ENCODE assay signal across 13 mouse cellular contexts in genomic region chr9:46309121-46309520, GRCm38 (mm10). TPM values are rescaled to one million over a fixed set of nuclear protein-coding genes. Genes with fewer than 3 reads are reported as not detected.
DNase-seq lines count a peak whose midpoint lies in the region; ATAC-seq and TF ChIP-seq lines count a peak whose summit lies in the region.
"Had no signal": no experiment of that assay in that cellular context is flagged by ENCODE, and none has a peak within 500 bp of the region (broad histone marks: within the 10 kb centered on the region; RNA-seq: fewer than 3 reads in every experiment).

No protein-coding gene starts in this region.

- no peaks in the 10 kb centered on the region for H3K4me1 ChIP-seq in forebrain, postnatal 0 days (ENCODE audit: insufficient read depth)
- no peaks in the 10 kb centered on the region for H3K4me1 ChIP-seq in forebrain, embryonic 16.5 days (replicated peaks; ENCODE audit: control insufficient read depth, insufficient read depth, low read length)
- H3K4me1 ChIP-seq in midbrain, embryonic 12.5 days: peaks cover 4% of the 10 kb centered on the region
- H3K4me1 ChIP-seq in midbrain, embryonic 10.5 days: peaks cover 20% of the 10 kb centered on the region

- peak; percentile 45 for TF ChIP-seq CTCF in forebrain, postnatal 0 days (IDR thresholded peaks at IDR 0.05; ENCODE audit: low read depth)
- peak; percentile 57 for TF ChIP-seq CTCF in brain, embryonic 14.5 days (IDR thresholded peaks at IDR 0.05; ENCODE audit: borderline replicate concordance, extremely low read depth, insufficient read depth, insufficient read length)

- H3K36me3 ChIP-seq in forebrain, postnatal 0 days (ENCODE audit: insufficient read depth): no peaks in the 10 kb centered on the region
- H3K36me3 ChIP-seq in forebrain, embryonic 16.5 days (ENCODE audit: control insufficient read depth, insufficient read depth): no peaks in the 10 kb centered on the region
- H3K36me3 ChIP-seq in midbrain, embryonic 12.5 days: no peaks in the 10 kb centered on the region
- no peaks in the 10 kb centered on the region for H3K36me3 ChIP-seq in midbrain, embryonic 10.5 days
- H3K36me3 ChIP-seq: forebrain, embryonic 12.5 days had no signal

- H3K4me3 ChIP-seq in forebrain, postnatal 0 days (ENCODE audit: low read depth, low read length): no peak overlapping the region
- H3K4me3 ChIP-seq in forebrain, embryonic 16.5 days (replicated peaks; ENCODE audit: low read length): no peak overlapping the region
- H3K4me3 ChIP-seq in midbrain, embryonic 12.5 days: no peak overlapping the region
- H3K4me3 ChIP-seq in midbrain, embryonic 10.5 days: no peak overlapping the region
- H3K4me3 ChIP-seq: forebrain, embryonic 12.5 days had no signal

- no peak overlapping the region for H3K4me2 ChIP-seq in forebrain, postnatal 0 days (ENCODE audit: low read depth)
- no peak overlapping the region for H3K4me2 ChIP-seq in forebrain, embryonic 16.5 days (ENCODE audit: low read length)
- no peak overlapping the region for H3K4me2 ChIP-seq in midbrain, embryonic 12.5 days (replicated peaks)
- H3K4me2 ChIP-seq: forebrain, embryonic 12.5 days had no signal

- no peak for TF ChIP-seq POLR2A in brain, embryonic 14.5 days (IDR thresholded peaks at IDR 0.05; ENCODE audit: borderline replicate concordance, extremely low read depth, insufficient read depth, insufficient read length, poor library complexity, severe bottlenecking)

- WGBS in forebrain, postnatal 0 days: 15% methylated on average over 7 of the region's 7 CpGs
- 19% methylated on average over 7 of the region's 7 CpGs for WGBS in forebrain, embryonic 16.5 days
- 12% methylated on average over 7 of the region's 7 CpGs for WGBS in midbrain, embryonic 12.5 days
- 14% methylated on average over 7 of the region's 7 CpGs for WGBS in midbrain, embryonic 10.5 days

- H3K9me3 ChIP-seq in forebrain, postnatal 0 days (ENCODE audit: low read length): no peaks in the 10 kb centered on the region
- no peaks in the 10 kb centered on the region for H3K9me3 ChIP-seq in forebrain, embryonic 16.5 days (ENCODE audit: control insufficient read depth, low read length)
- H3K9me3 ChIP-seq in midbrain, embryonic 12.5 days: no peaks in the 10 kb centered on the region
- H3K9me3 ChIP-seq in midbrain, embryonic 10.5 days (replicated peaks): no peaks in the 10 kb centered on the region
- H3K9me3 ChIP-seq: forebrain, embryonic 12.5 days had no signal

- no peak overlapping the region for H3K9ac ChIP-seq in forebrain, postnatal 0 days
- no peak overlapping the region for H3K9ac ChIP-seq in forebrain, embryonic 16.5 days (replicated peaks; ENCODE audit: low read depth, low read length)
- no peak overlapping the region for H3K9ac ChIP-seq in midbrain, embryonic 12.5 days (replicated peaks)
- H3K9ac ChIP-seq: forebrain, embryonic 12.5 days had no signal

- H3K27me3 ChIP-seq in forebrain, postnatal 0 days (ENCODE audit: insufficient read depth, low read length): no peaks in the 10 kb centered on the region; the same call in 1 of the 2 replicates
- 0 out of 2 replicates have a peak, but pooled peaks cover 4% of the 10 kb centered on the region for H3K27me3 ChIP-seq in forebrain, embryonic 16.5 days (replicated peaks; ENCODE audit: control insufficient read depth, insufficient read depth, low read length)
- H3K27me3 ChIP-seq in midbrain, embryonic 12.5 days: peaks cover 14% of the 10 kb centered on the region
- peaks cover 31% of the 10 kb centered on the region for H3K27me3 ChIP-seq in midbrain, embryonic 10.5 days (ENCODE audit: low read depth, poor library complexity, severe bottlenecking)

- ATAC-seq in forebrain, postnatal 0 days: no peak
- no peak for ATAC-seq in forebrain, embryonic 16.5 days
- no peak for ATAC-seq in midbrain, embryonic 12.5 days (ENCODE audit: low FRiP score, low read depth)
- ATAC-seq: inflammation-experienced regulatory T-cells, adult 6 months had no signal

- H3K27ac ChIP-seq in forebrain, postnatal 0 days (ENCODE audit: low read depth, low read length): no peak overlapping the region
- no peak overlapping the region for H3K27ac ChIP-seq in forebrain, embryonic 16.5 days (ENCODE audit: low read length)
- H3K27ac ChIP-seq in midbrain, embryonic 12.5 days (replicated peaks): peak overlapping the region; percentile 20; the same call in 1 of the 2 replicates
- no peak overlapping the region for H3K27ac ChIP-seq in midbrain, embryonic 10.5 days (replicated peaks)
- H3K27ac ChIP-seq: forebrain, embryonic 12.5 days had no signal

- DNase-seq in forebrain, postnatal 0 days: no peak
- DNase-seq in midbrain, embryonic 10.5 days (ENCODE audit: low spot score): no peak
- peak; percentile 50 for DNase-seq in brain, embryonic 14.5 days (ENCODE audit: low read depth)
- DNase-seq in lung, postnatal 14 days: peak; percentile 7
- DNase-seq in layer of hippocampus, adult 9-10 months (ENCODE audit: low spot score): no peak
- DNase-seq in natural killer cell, adult 2 months (ENCODE audit: low spot score in 2 of 2): no peak
- DNase-seq: cerebellum, adult 11-12 months had no signal

RNA-seq across cellular contexts. Expression of gene 4931429L15Rik, which starts 10.7 kb away (rescaled TPM):
- not detected in 2 replicates for total RNA-seq in forebrain, postnatal 0 days (2014; rRNA removed)
- polyA plus RNA-seq in forebrain, postnatal 0 days (2015; fragmentation: Nextera tagmentation; extraction: Ambion mirVana): not detected in 2 replicates
- not detected in 2 replicates for polyA plus RNA-seq in forebrain, embryonic 16.5 days (2015; fragmentation: Nextera tagmentation; extraction: Ambion mirVana)
- not detected in 2 replicates for polyA plus RNA-seq in midbrain, embryonic 12.5 days (2016; fragmentation: Nextera tagmentation; extraction: Ambion mirVana)
- 0.11 TPM in 1 of 2 replicates, not detected in the other for polyA plus RNA-seq in midbrain, embryonic 10.5 days (2016; fragmentation: Nextera tagmentation; extraction: Ambion mirVana)
- not detected in 2 replicates for polyA plus RNA-seq in brain, embryonic 14.5 days (2012; rRNA removed)
- polyA plus RNA-seq: forebrain, embryonic 12.5 days; inflammation-experienced regulatory T-cells, adult 6 months; lung, embryonic 16.5 days; urinary bladder, adult 2 months had no signal

RNA-seq across cellular contexts. Expression of gene Bud13, which starts 26.3 kb away (rescaled TPM):
- total RNA-seq in forebrain, postnatal 0 days (2014; rRNA removed): 13.5 and 14.7 TPM in 2 replicates
- 11.5 and 12.8 TPM in 2 replicates for polyA plus RNA-seq in forebrain, postnatal 0 days (2015; fragmentation: Nextera tagmentation; extraction: Ambion mirVana)
- 17.9 and 19.9 TPM in 2 replicates for polyA plus RNA-seq in forebrain, embryonic 16.5 days (2015; fragmentation: Nextera tagmentation; extraction: Ambion mirVana)
- polyA plus RNA-seq in midbrain, embryonic 12.5 days (2016; fragmentation: Nextera tagmentation; extraction: Ambion mirVana): 23.2 and 24.7 TPM in 2 replicates
- 28.4 and 29.7 TPM in 2 replicates for polyA plus RNA-seq in midbrain, embryonic 10.5 days (2016; fragmentation: Nextera tagmentation; extraction: Ambion mirVana)
- 15.8 and 17.8 TPM in 2 replicates for polyA plus RNA-seq in brain, embryonic 14.5 days (2012; rRNA removed)

RNA-seq across cellular contexts. Expression of gene Zpr1, which starts 36.3 kb away (rescaled TPM):
- 34.3 and 44.1 TPM in 2 replicates for total RNA-seq in forebrain, postnatal 0 days (2014; rRNA removed)
- 49.1 and 56.0 TPM in 2 replicates for polyA plus RNA-seq in forebrain, postnatal 0 days (2015; fragmentation: Nextera tagmentation; extraction: Ambion mirVana)
- polyA plus RNA-seq in forebrain, embryonic 16.5 days (2015; fragmentation: Nextera tagmentation; extraction: Ambion mirVana): 77.7 and 80.6 TPM in 2 replicates
- polyA plus RNA-seq in midbrain, embryonic 12.5 days (2016; fragmentation: Nextera tagmentation; extraction: Ambion mirVana): 58.3 and 63.2 TPM in 2 replicates
- polyA plus RNA-seq in midbrain, embryonic 10.5 days (2016; fragmentation: Nextera tagmentation; extraction: Ambion mirVana): 62.6 and 69.2 TPM in 2 replicates
- 37.3 and 39.1 TPM in 2 replicates for polyA plus RNA-seq in brain, embryonic 14.5 days (2012; rRNA removed)

RNA-seq across cellular contexts. Expression of gene Apoa5, which starts 40.7 kb away (rescaled TPM):
- total RNA-seq in forebrain, postnatal 0 days (2014; rRNA removed): not detected in 2 replicates
- not detected in 2 replicates for polyA plus RNA-seq in forebrain, postnatal 0 days (2015; fragmentation: Nextera tagmentation; extraction: Ambion mirVana)
- polyA plus RNA-seq in forebrain, embryonic 16.5 days (2015; fragmentation: Nextera tagmentation; extraction: Ambion mirVana): not detected in 2 replicates
- not detected in 2 replicates for polyA plus RNA-seq in midbrain, embryonic 12.5 days (2016; fragmentation: Nextera tagmentation; extraction: Ambion mirVana)
- polyA plus RNA-seq in midbrain, embryonic 10.5 days (2016; fragmentation: Nextera tagmentation; extraction: Ambion mirVana): not detected in 2 replicates
- polyA plus RNA-seq in brain, embryonic 14.5 days (2012; rRNA removed): not detected in 2 replicates
- polyA plus RNA-seq: forebrain, embryonic 12.5 days; inflammation-experienced regulatory T-cells, adult 6 months; lung, embryonic 16.5 days; urinary bladder, adult 2 months had no signal

Comparison
In these comparisons a context has a peak if more than half of its experiments do, and no peak if none do; other contexts are left out.
1. DNase-seq: peak in brain, embryonic 14.5 days (single experiment) and lung, postnatal 14 days (single experiment); none in forebrain, postnatal 0 days (single experiment), midbrain, embryonic 10.5 days (single experiment), layer of hippocampus, adult 9-10 months (single experiment) and natural killer cell, adult 2 months (0 of 2).